Mouse (Mus musculus): Measurements from ENCODE around the gene Myo1a.

Myo1a gene

GRCm38 (mm10) chr10:127755770-127756468, 50.9 kb downstream of the Myo1a start:
- peak; percentile 100 for TF ChIP-seq GATA4 (IDR thresholded peaks at IDR 0.05; ENCODE audit: insufficient replicate concordance, low read length)

- peak; percentile 85 for TF ChIP-seq GATA4 (IDR thresholded peaks at IDR 0.05; ENCODE audit: insufficient replicate concordance, low read length)
These were observed 54.5 kb downstream of the Myo1a start, which contains the start of the genes Rdh1 and Rdh16f1 for GRCm38 (mm10) chr10:127759181-127760110. Gene Rdh1 (plus strand): TSS chr10:127759721. Gene Rdh16f1 (plus strand): TSS chr10:127759787.

- peak; percentile 82 for TF ChIP-seq GATA4 (IDR thresholded peaks at IDR 0.05; ENCODE audit: insufficient replicate concordance, low read length)
These were observed 59.1 kb downstream of the Myo1a start for GRCm38 (mm10) chr10:127763914-127764680.

- TF ChIP-seq GATA4 (IDR thresholded peaks at IDR 0.05; ENCODE audit: insufficient replicate concordance, low read length), result no peak
These were observed 61.6 kb downstream of the Myo1a start for GRCm38 (mm10) chr10:127766564-127766963.

Data from liver, adult (tissue).